Mouse (Mus musculus) cortical plate, adult 2 months (tissue): ENCODE results near the gene Fn3k. TPM values are rescaled to one million over a fixed set of nuclear protein-coding genes. Genes with fewer than 3 reads are reported as not detected.

Experiments used
- H3K27ac ChIP-seq: fragments of 200-500 bp; 2 replicates; pipeline ENCODE4 v1.5.1; 2012; ENCODE audit warnings: low read length, control low read depth, inconsistent platforms; ENCODE audit not compliant: insufficient read depth
- H3K4me1 ChIP-seq: fragments of 200-500 bp; 2 replicates; pipeline ENCODE4 v1.6.1; 2011; ENCODE audit warnings: low read length; ENCODE audit not compliant: control insufficient read depth, insufficient read depth
- H3K4me3 ChIP-seq: fragments of 200-500 bp; 2 replicates; pipeline ENCODE4 v1.5.1; 2011; ENCODE audit warnings: mild to moderate bottlenecking, low read length, control low read depth; ENCODE audit not compliant: insufficient read depth
- CTCF ChIP-seq: fragments of 200-500 bp; IDR thresholded peaks from 2 replicates; pipeline ENCODE4 v1.5.1; 2011; ENCODE audit warnings: mild to moderate bottlenecking, control low read depth, low read length; ENCODE audit not compliant: insufficient read depth; ENCODE audit errors: extremely low read depth
- POLR2A ChIP-seq: fragments of 200-500 bp; IDR thresholded peaks from 2 replicates; pipeline ENCODE4 v1.6.1; 2011; ENCODE audit warnings: mild to moderate bottlenecking, low read length, control low read depth; ENCODE audit not compliant: insufficient read depth; ENCODE audit errors: extremely low read depth
- polyA plus RNA-seq: library from polyadenylated mRNA; depleted of rRNA; stranded (reverse); fragments of >200 nt; gene quantifications from 2 replicates; pipeline ENCODE4 v1.2.3, GENCODE M21; 2012; rRNA removed

Gene Fn3k
- 47.9 and 50.4 TPM in 2 replicates for polyA plus RNA-seq

DNA sequence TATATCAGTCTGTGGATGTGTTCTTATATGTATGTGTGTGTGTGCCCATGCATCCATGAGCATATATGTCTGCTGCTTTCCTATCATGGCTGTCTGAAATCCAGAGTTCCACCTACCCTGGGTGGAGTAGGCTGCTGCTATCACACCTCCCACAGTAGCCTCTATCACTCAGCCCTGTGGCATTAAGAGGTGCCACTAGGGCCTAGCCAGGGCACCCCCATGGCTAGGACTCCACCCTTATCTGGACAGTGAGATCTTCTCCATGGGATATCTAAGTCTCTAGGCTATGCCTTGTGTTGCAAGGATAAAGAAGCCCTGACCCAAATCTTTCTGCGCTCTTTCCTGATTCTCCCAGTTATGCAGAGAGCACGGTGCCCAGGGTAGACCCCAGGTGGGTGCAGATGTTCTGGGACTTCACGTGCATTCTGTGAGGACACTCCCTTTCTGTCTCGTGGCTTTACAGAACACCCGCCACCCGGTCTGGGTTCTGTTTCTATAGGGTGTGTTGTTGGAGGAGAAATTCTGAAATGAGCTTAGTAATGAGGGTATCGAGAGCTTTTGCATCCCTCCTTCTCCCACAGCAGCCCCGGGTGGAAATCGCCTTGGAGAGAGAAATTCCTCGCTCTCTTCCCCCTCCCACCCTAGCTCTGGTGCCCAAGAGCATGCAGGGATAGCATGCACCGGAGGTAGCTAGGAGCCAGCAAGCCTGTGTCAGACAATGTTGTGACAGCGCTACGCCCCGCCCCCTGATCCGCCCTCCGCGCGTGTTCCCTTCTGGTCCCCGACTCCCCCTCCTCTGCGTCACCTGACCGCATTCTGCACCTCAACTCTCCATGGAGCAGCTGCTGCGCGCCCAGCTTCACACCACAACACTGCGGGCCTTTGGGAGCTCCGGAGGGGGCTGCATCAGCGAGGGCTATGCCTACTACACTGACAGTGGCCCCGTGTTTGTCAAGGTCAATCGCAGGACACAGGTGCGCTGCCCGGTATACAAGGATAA lies at the start of gene Fn3k:
Fn3k (plus strand) TSS at position 758 of the 1,000 bp plus-strand sequence.
- TF ChIP-seq CTCF (no peak), POLR2A (peak; percentile 76; the same call in 1 of the 2 replicates)
- Histone ChIP-seq H3K4me1 (peaks cover 9% of the 10 kb centered on the region), H3K27ac (peak within 1 kb of the TSS; percentile 73), H3K4me3 (peak within 1 kb of the TSS; percentile 54)

DNA sequence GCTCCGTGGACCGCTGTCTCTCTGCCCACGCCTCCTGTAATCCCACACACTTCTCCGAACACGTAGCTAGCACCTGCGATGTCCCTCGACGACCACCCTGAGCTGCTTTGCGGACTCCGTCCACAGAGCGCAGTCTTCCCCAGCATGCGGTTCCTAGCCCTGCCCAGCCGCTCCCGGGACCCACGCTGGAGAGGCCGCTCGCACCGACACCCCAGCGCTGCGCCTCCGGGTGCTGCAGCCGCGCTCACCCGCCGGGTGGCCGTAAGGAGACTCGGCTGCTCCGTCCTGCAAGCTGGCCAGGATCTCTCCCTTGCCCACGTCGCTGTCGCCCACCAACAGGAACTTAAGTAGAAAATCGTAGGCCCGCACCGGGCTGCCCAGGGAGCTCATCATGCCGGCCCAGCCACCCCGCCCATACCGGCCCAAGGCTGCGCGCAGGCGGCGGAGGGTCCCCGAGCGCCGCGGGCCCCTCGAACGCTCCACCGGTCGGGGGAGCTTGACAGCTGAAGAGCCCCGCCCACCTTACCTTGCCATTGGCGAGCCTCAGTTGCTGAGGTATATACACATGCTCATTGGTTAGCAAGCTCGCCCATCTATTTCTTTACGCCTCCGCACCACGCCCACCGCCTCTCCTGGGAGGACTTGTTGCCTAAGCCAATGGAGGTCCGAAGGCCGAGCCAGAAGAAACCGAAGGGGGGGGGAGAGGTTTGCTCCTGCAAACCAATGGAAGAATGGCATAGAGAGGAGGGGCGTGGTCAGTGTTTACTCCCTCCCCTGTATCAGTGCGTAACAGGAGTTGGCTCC lies 46.8 kb upstream of the Fn3k start, which contains the start of gene Rab40b:
Rab40b (minus strand) TSS at position 502 of the 804 bp plus-strand sequence.
- peak within 1 kb of the TSS; percentile 98 for H3K4me3 ChIP-seq
- H3K27ac ChIP-seq: peak within 1 kb of the TSS; percentile 91
- peaks cover 2% of the 10 kb centered on the region; the same call in 1 of the 2 replicates for H3K4me1 ChIP-seq
- TF ChIP-seq POLR2A (peak; percentile 63; the same call in 1 of the 2 replicates), CTCF (no peak)

DNA sequence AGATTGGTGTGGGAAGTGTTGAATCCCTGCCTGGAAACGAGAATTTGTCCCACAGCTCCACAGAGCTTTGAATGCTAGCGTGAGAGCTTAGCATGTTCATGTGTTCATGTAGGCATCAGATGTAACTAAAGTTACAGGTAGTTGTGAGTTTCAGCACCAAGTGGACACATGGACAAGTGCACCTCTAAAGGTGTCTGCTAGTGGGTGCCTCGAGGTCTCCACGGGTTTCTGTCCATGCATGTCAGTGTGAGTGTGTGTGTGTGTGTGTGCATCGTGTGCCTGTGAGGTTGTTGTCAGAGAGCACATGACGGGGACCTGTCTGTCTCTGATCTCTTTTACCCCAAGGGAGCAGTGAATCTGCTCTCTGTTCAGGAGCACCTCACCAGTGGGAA lies 46.2 kb upstream of the Fn3k start:
- TF ChIP-seq CTCF: no peak
- TF ChIP-seq POLR2A: no peak
- Histone ChIP-seq H3K4me3 (peak overlapping the region; percentile 98), H3K27ac (no peak overlapping the region)

DNA sequence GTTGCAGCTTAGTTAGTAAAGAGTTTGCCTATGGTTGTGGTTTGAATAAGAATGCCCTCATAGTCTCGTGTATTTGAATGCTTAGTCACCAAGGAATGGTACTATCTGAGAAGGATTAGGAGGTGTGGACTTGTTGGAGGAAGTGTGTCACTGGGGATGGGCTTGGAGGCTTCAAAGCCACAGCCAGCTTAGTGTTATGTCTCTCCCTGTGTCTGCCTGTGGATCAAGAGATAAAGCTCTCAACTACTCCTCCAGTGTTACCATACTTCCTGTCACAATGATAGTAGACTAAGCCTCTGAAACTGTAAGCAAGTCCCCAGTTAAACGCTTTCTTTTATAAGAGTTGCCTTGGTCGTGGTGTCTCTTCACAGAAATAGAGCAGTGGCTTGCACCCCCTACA lies 43.9 kb upstream of the Fn3k start:
- H3K27ac ChIP-seq: no peak overlapping the region
- TF ChIP-seq POLR2A (no peak), CTCF (no peak)
- no peak overlapping the region for H3K4me3 ChIP-seq
- no peaks in the 10 kb centered on the region; the same call in 1 of the 2 replicates for H3K4me1 ChIP-seq

More for the DNA sequence above, 46.2 kb upstream of the Fn3k start:
- peaks cover 2% of the 10 kb centered on the region; the same call in 1 of the 2 replicates for H3K4me1 ChIP-seq

DNA sequence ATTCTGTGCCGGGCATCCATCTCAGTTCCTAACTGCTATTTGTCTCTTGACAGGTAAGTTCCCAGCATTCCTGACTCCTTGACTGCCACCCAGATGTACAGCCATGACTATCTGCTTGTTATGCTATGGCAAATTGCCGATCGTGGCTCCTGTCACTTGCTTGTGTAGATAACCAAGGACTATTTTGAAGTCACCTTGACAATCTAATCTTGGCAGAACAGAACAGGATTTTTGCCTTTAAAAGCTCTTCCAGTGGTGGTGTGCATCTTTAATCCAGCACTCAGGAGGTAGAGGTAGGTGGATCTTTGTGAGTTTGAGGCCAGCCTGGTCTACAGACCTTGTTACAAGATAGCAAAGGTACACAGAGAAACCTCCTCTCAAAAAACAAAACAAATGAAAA lies 42.3 kb upstream of the Fn3k start:
- no peak overlapping the region for H3K4me3 ChIP-seq
- no peaks in the 10 kb centered on the region; the same call in 1 of the 2 replicates for H3K4me1 ChIP-seq
- no peak for TF ChIP-seq CTCF
- no peak for TF ChIP-seq POLR2A
- no peak overlapping the region for H3K27ac ChIP-seq

DNA sequence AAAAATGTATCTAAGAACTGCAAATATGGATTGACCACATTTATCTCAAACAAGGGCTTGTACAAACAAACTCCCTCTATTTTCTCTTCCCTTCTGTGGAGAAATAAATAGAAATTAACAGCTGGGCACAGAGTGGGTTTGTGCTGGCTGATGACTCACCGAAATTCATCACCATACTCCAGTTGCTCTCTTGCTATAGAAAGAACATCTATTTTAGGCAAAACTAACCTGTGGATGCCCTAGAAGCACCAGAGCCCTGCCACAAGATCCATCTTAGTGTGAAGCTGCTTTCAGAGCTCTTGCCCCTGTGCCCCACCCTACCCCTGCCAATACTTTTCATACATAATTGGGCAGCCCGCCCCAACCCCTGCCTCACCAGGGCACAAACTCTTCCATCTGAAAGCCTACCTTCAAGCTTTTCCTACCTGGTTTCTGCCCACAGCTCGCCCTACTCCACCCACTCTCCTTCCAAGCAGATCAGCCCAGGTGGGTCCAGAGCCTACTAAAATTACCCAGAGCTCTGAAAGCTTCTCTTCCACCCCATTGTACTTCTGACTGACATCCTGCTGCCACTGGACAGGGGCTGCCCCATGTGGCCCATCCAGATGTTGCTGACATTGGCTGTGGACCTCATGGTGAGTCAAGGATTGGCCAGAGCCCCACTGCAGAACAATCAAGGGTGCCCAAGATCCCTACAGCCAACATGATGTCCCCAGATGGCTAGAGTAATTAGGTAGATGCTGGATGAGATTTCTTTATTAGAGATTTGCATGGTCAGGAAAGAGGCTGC lies 27.2 kb upstream of the Fn3k start:
- Histone ChIP-seq H3K4me3 (no peak overlapping the region), H3K27ac (peak overlapping the region; percentile 87), H3K4me1 (peaks cover 10% of the 10 kb centered on the region)
- TF ChIP-seq POLR2A (no peak), CTCF (no peak)

DNA sequence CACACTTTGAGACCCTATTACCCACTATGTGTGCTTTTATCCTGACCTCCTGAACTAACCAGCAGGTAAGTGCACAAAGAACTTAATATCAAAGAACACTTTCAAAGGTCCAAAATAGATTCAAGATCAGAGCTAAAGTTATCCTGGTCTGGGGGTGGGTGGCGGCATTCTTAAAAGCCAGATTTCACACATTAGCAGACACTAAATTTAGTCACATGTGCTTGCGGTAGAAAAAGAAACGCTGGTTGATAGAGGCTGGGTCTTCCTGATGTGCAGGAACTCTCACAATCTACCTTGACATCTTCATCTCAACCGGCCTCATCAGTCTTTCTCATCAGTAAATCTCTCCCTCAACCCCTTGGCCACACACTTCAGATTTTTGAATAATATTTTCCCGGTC lies 20.0 kb upstream of the Fn3k start:
- no peak overlapping the region for H3K4me3 ChIP-seq
- TF ChIP-seq POLR2A: no peak
- TF ChIP-seq CTCF: no peak
- no peak overlapping the region for H3K27ac ChIP-seq
- H3K4me1 ChIP-seq: peaks cover 4% of the 10 kb centered on the region

DNA sequence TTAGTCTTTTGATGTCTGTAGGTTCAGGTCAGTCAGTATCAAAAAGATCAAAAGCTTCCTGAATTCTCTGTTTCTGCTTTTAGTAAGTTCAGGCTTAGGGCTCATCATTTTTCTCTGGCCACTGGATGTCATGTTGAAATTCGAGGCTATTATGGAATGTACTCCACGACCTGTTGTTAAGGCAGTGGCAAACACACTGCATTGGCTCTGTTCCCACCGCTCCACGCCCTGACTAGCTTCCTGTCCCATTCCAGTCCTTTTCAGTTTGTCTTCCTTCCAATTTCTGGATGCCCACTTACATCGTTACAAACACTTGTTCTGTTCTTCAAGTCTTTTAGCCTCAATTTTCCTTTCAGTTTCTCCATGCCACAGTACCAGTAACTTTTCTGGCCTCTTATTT lies 19.4 kb upstream of the Fn3k start:
- TF ChIP-seq POLR2A (no peak), CTCF (no peak)
- Histone ChIP-seq H3K4me3 (no peak overlapping the region), H3K4me1 (peaks cover 4% of the 10 kb centered on the region), H3K27ac (no peak overlapping the region)

DNA sequence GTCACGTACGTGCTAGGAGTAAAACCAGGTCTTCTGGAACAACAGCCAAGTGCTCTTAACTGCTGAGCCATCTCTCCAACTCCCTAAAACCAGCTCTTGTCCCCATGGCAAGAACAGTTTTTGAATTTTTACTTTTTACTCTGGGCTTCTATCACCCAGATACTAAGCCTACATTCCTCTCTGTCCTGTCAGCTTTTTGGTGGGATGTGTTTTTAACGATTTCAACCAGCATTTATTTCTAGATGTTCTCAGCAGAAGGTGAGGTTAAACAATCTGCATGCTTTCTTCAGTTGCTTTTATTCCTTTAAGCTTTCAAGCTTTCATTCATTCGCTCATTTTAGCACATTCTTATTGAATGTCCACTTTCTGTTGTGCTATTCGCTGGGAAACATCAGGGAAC lies 16.7 kb upstream of the Fn3k start:
- no peak overlapping the region for H3K4me3 ChIP-seq
- peak overlapping the region; percentile 78; the same call in 1 of the 2 replicates for H3K27ac ChIP-seq
- TF ChIP-seq POLR2A (no peak), CTCF (no peak)
- peaks cover 6% of the 10 kb centered on the region for H3K4me1 ChIP-seq
